Mouse (Mus musculus): ENCODE measurements at regions not wholly inside any gene's neighbourhood (a gene's known extent, or its start where the extent isn't known, plus 50 kb on each side); places are given as distances from the start of the nearest gene placed in this dataset.
A peak's percentile ranks its signal among the peaks of the same experiment; 100 is the strongest.

DNA sequence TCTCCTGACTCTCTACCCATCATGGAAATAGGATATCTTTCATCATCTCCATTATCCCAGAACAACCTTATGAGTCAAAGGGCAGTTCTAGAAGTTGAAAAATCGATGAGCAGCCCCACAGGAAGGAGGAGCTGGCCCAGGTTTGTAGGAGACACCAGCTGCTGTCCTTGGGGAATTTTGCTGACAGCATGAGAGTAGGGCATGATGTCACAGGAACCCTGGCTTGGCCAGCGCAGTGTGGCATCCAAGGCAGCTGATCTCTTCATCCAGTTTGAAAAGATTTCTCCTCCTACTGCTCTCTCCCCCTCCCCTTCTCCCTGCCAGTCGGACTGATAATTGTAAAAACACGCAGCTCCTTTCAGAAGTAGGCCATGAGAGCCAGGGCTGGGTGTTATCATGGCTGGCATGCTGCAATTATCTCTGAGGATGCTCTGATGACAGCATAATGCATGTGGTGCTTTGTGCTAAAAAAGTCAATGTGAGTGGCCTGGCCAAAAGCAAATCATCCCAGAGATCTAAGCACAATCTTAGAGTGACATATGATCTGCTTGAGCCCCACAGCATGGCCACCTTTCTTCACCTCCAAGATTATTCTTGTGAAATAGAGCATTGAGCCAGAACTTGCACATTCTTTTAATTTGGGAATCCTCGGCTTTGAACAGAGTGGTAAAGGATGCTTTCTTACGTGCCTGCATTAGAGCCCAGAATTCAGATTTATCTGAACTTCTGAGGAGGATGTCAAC, 54.2 kb downstream of the Gjd2 start:
- no peak for DNase-seq (ENCODE audit: low read depth)

GRCm38 (mm10) chr2:113952480-113952879, 60.9 kb downstream of the Gjd2 start:
- DNase-seq (ENCODE audit: low read depth), result peak; percentile 12

DNA sequence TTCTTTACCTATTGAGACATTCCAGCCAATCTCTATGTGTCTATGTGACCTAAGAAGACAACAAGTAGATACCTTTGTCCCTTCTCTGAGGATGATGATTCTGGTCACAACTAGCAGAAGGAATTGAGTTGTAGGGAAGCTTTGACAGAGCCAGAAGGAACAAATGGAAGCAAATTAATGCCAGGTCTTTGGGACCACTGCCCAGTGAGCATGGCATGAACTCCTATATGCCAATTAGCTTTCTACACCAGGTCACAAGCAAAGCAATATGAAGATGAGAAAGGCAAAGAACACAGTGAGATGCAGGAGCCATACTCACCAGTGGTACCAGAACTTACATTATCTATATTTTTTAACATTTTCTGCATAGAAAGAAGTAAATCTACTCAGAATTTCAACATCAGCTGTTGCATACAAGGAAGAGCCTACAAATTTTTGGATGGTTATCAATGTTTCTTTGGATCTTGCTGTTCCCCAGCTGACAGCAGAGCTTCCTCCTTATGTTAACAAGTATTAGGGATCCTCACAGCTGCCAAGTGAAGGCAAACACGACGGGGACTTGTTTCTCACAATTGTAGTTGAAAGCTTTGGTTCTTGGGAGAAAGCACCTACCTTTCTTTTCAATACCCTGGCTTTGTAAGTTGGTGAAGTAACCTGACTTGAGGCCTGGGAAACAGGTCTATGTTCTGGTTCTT, 64.0 kb downstream of the Gjd2 start:
- no peak for DNase-seq (ENCODE audit: low read depth)

DNA sequence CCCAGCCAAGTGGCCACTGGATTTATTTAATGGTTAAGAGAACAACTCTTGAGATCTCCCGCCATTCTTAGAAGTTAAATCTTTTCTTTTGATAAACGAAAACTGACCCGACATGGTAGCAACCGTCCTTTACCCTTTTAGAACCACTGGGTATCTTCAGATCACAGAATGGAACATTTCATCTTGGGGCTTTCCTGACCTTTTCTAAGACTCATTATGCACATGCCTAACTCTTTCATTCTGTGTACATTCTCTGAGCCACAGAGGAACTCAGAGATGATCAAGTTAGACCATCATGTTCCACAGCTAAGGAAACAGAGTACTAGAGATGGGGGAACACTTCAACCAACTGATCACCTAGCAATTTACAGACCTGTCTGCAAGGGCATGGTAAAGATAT, 81.7 kb downstream of the Gjd2 start:
- DNase-seq (ENCODE audit: low read depth), result no peak

DNA sequence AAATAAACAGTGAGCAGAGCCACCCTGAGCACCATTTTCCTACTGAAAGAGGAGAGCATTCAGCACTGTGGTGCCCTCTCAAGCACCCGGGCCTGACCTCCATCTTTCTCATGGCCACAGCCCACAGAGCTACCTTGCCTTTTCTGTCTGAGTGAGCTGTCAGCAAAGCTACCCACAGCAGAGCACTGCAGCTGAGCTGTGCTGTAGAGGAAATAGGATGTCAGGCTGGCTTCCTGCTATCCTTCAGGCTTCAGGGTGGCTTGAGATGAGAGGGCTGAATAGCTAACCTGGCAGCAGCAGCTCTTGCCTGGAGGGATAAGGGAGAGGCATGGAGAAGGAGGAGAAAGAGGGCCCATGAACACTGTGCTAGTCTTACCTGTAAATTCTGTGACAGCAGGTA, 82.5 kb downstream of the Gjd2 start:
- no peak for DNase-seq (ENCODE audit: low read depth)

GRCm38 (mm10) chr2:113929650-113930049, 81.2 kb upstream of the Arhgap11a start:
- DNase-seq (ENCODE audit: low read depth), result no peak

- no peak for DNase-seq (ENCODE audit: low read depth)
These were observed 75.7 kb upstream of the Arhgap11a start for GRCm38 (mm10) chr2:113924138-113924537.

DNA sequence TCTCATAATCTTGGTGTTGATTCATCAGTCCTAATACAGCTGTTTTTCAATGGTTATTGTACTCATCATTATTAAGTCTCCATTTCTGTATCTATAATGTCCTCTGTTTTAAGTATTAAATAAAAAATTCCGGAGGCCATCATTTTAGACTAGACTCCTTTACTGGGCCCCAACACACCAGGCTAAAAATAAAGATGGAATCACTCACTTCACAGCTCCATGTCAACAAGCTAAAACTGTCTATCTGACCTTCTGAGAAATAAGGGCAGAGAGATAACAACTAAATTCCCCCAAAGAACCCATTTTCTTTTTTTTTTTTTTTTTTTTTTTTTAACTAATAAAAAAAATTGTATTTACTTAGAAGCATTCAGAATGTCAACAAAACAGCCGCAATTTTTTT, 70.5 kb upstream of the Arhgap11a start:
- no peak for DNase-seq (ENCODE audit: low read depth)

GRCm38 (mm10) chr2:113914248-113914647, 65.8 kb upstream of the Arhgap11a start:
- DNase-seq (ENCODE audit: low read depth), result no peak

- DNase-seq (ENCODE audit: low read depth), result no peak
These were observed 62.7 kb upstream of the Arhgap11a start for GRCm38 (mm10) chr2:113911188-113911587.

DNA sequence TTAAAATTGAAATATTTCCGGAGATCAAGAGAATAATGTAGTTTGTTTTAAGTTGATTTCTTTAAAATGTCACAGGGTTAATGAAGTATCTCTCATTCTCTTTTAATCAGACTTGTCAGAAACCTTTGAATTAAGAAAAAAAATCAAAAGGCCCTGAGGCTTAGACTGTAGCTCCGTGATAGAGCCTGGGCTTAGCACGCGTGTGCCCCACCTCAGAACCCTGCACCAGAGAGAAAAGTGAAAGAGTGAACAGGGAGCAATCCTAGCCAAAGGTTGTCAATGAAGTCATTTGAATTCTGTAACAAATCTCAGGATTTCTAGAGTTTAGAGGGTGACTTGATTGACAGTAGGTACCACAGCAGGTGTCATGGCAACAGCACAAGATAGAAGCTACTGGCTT, 61.0 kb upstream of the Arhgap11a start:
- DNase-seq (ENCODE audit: low read depth), result no peak

DNA sequence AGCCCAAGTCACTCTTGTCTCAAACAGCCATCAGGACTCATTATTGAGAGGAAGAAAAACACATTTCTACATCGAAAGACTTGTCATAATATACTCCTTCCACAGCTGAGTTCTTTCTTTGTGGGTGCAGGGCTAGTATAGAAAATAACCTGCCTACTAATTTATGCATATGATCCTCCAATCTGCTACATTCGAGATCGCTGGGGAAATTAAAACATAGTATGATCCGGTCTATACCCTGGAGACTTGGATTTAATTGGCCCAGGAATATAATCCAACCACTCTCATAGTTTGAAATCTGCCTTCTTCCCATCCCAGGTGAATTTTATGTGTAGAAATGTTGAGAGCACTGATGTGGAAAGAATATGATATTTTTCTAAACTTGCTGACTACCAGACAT, 60.2 kb upstream of the Arhgap11a start:
- no peak for DNase-seq (ENCODE audit: low read depth)

GRCm38 (mm10) chr2:113904414-113904813, 56.0 kb upstream of the Arhgap11a start:
- peak; percentile 82 for DNase-seq (ENCODE audit: low read depth)

- DNase-seq (ENCODE audit: low read depth), result peak; percentile 73
These were observed 55.4 kb upstream of the Arhgap11a start for GRCm38 (mm10) chr2:113903865-113904264.

DNA sequence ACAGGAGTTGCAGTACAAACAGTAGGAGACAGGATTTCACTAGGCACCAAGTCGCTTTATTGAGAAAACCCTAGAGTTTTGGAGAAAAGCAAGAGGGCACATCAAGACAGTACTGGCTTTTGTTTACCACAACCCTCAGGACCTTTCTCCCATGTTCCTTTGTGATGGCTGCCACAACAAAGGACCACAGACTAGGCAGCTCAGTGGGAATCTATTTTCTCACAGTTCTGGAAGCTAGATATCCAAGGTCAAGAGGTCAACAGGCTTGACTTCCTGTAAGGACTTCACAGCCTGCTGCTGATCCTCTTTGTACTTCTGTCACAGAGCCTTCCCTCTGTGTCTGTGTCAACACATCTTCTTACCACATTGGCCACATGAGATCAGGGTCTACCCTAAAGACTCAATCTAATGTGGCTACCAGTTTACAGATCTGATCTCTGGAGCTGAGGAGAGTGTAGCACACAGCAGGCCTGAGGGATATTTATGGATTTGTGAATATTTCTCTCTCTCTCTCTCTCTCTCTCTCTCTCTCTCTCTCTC, 54.6 kb upstream of the Arhgap11a start:
- peak; percentile 64 for DNase-seq (ENCODE audit: low read depth)

- peak; percentile 37 for DNase-seq (ENCODE audit: low read depth)
These were observed 53.9 kb upstream of the Arhgap11a start for GRCm38 (mm10) chr2:113902406-113902805.

- no peak for DNase-seq (ENCODE audit: low read depth)
These were observed 52.0 kb upstream of the Arhgap11a start for GRCm38 (mm10) chr2:113900496-113900895.

DNA sequence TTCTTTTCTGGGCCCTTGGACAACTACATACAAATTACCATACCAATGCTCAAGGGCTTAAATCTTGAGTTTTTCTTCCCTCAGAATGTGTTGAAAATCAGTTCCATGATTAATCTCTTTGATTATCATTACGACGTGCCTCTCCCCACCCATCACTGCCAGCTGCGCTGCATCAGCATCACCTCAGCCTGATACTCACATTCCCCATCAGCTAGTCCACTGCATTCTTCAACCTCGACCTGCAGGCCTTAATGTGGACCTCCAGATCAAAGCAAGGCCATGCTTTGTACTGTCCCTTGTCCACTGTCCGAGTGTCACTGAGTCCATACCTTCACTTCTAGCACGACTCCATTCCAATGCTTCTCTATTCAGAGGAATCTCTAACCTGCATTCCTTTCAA, 50.3 kb upstream of the Arhgap11a start:
- DNase-seq (ENCODE audit: low read depth), result no peak

Data from 416B (cell line).